Mouse (Mus musculus) spleen, adult 12 weeks (tissue): ENCODE results near the gene Cdhr2.

ENCODE experiments used
- DNase-seq: peaks from one replicate; pipeline ENCODE4 v3.0.0; 2022; ENCODE audit warnings: low spot score

The Cdhr2 gene

DNA sequence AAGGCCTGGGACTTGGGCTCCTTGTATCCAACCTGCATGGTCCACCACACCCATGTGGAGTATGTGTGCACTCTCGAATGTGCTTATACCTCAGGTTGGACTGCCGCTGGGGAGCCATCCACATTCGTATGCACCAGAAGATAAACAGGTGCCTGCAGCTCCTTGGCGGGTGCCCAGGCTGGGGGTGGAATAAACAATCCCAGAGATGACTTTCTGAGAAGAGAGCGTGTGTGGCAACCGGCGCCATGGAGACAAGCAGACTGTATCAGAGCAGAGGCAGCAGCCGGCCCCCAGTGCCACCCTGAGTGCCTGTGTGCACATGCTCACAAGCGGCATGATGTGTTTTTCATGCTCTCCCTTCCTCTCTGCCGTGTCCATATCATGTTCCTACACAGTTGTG lies 51.4 kb downstream of the Cdhr2 start:
- no peak for DNase-seq

DNA sequence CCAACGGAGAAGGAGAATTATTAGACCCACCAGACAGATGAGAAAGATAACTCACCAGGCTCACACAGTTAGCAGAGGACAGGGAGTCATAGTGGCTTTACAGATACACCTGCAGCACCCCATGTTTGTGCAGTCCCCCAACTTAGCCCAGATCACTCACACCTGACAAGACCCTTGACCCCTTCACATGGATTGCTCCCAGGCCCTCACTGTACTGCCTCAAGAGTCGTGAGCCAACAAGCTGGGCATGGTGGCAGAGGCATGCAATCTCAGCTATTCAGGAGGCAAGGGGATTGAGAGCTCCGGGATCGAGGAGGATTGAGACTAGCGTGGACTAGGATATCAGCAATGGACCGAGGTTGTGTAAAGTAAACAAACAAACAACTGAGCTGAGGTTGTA lies 52.5 kb downstream of the Cdhr2 start:
- no peak for DNase-seq

DNA sequence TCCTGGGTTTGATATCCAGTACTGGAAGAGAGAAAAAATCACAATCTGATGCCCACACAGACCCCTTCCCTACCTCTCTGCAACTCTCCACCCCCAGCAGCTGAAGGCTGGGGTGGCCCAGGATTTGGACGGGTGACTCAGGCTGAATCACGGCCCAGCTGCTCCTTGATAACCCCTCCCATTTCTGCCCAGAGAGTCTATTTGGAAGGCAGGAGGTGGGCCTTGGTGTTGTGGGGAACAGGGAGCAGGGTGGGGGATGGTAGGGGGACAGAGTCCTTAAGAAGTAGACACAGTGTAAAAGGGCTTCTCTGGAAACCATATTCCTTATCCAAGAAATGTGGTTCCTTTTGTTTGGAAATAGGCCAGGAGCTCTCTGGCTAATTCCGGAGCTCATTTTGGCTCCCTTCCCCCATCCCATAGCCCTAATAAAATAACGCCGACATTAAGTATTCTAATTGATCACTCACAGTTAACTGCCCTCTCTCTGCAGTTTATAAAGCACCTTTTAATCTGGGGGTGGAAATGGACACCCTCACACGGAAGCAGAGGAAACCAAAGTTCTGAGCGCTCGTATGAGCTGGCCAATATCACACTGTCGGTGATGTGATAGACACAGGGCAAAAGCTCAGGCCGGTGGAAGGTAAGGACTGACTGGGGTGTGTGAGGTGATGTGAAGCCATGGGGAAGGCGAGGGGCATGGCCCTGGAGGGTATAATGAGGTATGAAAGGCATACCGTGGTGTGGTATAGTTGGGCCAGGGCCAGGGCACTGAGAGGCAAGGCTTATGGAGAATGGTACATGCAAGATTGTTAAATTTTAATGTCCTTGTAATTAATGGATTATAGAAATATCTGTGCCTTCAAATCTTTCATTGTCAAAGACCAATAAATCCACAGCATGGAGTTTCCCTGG lies 53.2 kb downstream of the Cdhr2 start:
- DNase-seq, result no peak

DNA sequence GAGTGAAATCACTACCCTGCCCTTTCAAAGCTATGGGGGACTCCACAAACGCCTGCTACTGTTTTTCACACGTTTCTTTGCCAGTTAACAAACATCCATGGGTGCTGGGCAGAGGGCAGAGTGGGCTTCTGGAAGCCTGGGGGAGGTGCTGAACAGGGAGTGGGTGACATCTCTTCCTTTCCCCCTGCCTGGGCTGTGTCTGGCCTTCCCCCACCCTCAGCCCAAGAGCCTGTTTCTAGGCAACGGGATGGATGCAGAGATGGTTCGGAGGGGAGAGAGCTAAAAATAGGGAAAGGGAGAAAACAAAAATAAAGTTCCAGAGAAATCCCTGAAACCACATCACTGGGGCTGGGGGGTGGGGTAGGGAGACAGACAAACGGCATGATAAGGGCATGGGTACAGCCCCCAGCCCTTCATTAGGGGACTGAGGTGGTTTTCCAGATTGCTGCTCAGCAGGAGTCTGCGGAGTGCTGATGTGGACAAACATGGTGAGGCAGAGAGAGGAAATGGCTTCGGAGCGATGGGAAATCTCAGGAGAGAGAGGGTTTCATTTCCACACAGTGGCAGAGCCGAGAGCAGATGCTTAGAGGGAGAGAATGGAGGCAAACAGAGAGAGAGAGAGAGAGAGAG lies 54.1 kb downstream of the Cdhr2 start:
- DNase-seq, result no peak

DNA sequence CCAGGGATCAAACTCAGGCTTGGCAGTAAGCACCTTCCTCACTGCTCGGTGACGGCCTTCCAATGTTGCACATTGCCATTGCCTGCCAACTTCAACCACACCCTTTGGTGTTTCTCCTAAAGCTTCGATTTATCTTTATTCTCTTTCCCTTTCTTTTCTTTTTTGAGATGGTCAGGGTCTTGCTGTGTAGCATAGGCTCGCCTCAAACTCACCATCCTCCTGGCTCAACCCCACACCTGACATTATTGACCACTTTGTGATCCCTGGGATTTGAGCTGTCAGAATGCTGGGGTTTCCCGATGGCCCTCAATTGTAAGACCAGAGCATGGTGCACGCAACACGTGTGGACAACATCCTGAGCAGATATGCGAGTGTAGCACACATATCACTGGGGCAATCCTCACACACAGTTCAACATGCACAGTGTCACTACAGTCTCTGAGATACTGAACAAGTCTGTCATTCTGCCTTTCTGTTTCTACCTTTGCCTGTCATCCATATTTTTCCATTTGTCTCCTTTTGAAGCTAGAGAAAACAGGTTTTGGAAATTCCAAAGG lies 55.0 kb downstream of the Cdhr2 start:
- DNase-seq, result no peak

DNA sequence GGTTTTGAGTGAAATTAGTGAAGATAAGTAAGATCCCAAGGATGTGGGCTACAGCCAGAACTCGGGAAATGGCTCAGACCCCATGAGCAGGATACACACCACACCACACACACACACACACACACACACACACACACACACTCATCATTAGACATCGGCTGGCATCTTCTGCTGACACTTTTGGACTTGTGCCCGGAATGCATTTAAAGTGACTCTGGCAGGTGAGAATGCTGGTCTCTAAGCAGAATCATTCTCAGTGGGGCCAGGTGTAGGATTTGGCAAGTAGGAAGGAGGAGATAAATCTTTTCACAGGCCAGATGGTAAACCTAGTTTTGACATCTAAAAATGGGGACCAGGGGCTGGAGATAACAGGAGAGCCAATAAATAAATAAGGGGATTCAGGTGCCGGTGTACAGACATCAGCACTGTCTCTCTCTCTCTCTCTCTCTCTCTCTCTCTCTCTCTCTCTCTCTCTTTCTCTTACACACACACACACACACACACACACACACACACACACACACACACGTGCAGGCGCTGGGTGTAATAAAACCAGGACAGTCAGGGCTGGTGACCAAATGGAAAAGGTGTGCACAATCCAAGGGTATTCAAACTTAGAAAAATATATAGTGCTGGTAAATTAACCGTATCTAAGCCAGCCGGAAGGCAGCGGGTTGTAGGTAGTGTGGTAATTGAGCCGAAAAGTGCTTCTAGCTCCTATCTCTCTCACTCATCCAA lies 56.0 kb downstream of the Cdhr2 start:
- DNase-seq, result no peak

DNA sequence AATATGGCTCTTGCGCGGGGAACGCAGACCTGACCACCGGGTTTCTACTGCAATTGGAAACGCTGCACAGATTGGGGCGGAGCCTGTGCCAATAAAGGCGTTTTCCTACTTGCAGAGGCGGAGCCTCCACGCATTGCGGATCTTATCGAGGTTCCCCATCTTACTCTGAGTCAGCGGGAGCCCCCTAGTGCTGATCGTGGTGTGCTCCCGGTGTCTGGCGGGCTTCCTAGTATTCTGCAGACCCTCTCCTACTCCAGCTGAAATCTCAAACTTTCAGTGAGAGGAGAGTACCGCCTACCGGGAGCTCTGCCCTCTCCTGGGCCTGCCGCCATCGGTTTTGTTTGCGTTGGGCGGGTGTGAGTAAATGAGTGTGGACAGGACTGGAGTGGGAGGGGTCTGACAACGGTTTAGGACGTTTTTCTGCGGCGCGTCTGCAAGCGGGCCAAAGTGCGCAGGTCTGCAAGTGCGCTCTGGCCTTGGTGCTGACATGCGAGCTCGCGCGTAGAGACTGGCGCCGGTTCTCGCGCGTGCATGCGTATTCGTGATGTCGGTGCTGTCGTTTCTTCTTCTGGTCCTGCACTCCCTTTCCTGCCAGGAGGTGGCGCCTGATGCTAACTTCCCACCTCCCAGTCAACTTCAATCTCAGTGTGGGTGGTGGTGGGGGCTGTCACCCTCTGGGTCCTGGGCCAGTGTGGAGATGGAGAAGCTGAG lies 56.9 kb downstream of the Cdhr2 start:
- DNase-seq, result peak; percentile 18

DNA sequence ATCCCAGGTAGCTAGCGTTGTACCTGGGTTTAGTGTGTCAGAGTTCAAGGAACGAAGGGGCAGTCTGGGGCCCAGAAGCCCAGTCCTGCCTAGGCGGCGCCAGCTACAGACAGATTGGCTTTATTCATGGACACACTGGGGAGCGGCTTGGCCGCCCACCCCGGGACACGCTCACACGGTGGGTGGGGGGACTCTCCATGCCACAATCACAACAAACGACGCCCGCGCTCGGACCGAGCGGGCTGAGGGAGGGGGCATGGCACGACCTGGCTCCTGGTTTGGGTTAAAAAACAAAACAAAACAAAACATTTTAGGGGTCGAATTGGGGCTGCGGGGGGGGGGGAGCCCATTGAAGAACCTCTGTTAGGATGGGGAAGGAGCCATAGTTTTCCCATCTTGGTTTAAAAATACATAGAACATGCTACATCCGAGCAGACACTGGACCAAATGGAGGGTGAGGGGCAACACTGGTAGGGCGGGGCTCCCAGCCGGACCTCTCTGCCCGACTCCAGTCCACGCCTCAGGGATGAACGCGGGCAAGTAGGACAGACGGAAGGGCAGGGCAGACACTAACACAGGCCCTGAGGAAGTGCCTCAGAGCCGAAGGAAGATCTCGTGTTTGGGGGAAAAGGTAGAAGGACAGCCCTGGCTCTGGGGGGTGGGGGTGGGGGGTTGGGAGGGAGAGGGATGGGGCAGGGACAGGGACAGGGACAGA lies 57.7 kb downstream of the Cdhr2 start:
- DNase-seq, result no peak

DNA sequence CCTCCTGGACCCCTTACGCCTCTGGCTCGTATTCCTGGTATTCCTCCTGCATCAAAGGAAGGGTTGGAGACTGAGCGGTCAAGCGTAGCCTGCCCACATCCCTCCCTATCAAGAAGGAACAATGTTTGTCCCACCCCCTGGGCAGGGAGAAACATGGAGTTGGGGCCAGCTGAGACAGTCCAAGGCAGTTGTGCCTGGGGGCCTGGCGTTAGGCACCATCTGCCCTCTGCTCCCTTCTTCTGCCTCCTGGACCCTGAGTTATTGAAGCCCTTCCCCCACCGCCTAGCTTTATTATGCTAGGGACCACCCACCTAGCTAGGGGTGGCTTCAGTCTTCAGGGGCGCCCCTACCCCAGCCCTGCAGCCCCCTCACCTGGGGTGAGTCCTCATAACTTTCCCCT lies 58.2 kb downstream of the Cdhr2 start:
- no peak for DNase-seq

DNA sequence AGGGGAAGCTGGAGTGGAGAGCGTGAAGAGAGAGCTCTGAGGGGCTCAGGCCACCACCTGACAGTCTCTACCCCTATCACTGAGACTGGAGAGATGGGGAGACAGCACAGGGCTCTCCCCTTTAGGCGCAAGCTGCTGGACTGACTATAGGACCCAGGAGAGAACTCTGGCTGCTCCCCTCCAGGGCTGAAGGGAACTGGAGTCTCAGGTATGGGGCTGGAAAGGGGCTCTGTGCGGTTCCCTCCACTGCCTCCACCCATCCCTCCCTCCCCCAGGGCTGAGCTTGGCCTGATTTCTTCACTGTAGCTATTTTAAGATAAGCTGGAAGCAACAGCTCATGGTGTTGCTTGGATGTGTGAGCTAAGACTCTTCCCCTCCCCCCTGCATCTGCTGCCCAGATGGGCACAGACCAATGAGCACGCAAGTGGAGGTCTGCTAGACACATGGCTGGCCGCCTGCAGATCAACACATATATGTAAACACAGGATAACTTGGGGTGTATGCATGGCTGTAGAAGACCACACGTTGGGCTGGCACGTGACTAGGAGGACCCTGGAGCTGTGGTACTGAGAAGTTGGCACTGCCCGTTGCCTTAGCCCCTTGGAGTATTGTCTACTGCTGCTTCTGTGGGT lies 59.0 kb downstream of the Cdhr2 start:
- no peak for DNase-seq

DNA sequence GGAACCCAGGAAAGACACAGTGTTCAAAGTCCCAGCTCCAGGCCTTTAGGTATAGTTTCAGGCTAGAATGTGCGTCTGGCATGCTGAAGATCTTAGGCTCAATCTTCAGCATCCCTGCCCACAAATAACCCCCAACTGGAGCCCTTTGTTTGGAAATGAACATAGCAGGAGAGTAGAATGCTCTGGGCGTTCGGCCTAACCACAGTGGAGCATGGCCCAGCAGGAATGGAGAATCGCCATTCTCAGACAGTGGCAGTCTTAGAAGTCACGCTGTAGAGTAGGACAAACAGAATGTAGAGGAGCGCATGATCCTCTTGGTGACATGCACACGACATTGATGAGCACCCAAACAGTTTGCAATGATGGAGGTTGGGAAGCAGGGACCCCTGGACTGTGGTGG lies 59.6 kb downstream of the Cdhr2 start:
- no peak for DNase-seq

DNA sequence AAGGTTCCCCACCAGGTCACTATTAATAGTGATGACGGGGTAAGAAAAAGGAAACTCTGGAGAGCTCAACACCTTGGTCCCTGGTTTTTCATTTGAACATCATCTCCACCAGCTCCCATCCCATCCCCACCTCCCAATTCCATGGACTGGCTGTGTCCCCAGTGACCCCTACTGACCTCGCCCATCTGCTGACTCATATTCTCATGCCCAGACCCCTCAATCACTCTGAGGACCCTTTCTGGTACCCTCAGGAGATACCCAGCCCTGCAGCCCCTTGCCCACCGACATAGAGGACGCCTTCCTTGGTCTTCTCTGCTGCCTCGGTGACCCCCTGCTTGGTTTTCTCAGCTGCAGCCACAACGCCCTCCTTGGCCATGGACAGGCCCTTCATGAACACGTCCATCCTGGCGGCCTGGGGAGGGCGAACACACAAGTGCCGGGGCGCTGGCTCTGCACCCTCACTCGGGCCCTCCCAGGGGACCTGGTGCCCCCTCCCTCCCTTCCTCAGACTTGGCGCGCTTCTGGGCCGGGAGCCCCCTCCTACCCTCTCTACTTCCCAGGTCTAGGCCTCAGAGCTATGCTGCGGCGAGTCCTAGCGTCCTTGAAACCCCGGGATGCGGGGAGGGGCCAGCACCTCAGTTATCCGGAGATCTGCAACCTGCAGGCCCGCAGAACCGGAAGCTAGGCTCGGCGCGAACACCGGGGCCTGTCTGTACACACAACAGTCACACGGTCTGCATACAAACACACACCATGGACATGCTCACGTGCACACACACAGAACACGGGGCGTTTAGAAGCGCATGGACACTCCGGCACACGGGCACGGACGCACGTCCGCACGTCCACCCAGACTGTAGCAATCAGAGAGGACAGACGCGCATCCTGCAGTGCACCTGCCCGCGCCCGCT lies 64.3 kb downstream of the Cdhr2 start:
- no peak for DNase-seq

DNA sequence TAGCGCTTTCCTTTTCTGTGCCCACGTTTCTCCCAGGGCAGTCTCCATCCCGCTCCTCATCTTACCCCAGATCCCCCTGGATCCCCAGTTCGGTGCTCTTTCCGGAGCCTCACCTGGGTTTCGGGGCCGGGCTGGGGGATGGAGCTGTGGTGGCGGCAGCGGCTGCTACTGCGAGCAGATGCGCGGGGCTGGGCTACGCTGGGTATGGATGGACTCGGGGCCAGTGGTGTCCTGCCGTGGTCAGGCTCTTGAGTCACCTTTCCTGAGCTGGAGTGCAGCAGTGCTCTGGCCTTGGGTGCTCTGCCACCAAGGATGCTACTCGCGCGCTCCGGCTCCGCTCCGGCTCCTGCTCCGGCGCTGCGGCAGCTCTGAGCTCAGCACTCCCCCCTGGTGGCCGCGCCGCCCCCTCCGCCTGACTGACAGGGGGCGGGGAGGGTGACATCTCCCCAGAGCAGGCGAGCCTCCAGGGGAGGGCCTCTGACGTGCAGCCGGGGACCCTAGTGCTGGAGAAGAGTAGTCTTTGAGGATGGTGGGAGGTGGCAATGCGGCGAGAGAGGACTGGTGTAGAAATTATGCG lies 65.0 kb downstream of the Cdhr2 start, which contains the start of gene Sncb:
TSS of gene Sncb (minus strand) at position 404 of the 577 bp plus-strand sequence.
- DNase-seq, result peak; percentile 6

DNA sequence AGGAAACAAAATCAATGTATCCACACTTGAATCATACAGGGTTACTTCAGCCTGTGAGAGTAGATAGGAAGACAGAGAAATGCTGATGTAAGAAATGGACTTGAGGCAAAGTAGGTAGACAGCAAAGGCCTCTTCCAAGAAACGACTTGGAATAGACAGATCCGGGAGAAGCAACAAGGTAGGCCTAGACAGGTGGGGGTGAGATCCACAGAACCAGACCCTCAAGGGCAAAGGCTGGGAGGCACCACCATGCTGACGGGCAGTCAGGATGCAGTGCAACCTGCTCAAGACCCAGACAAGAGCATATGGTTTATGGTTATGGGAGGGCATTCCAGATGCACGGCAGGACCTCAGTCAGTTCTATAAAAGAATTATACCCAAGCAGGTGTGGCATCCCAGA lies 65.8 kb downstream of the Cdhr2 start:
- no peak for DNase-seq

DNA sequence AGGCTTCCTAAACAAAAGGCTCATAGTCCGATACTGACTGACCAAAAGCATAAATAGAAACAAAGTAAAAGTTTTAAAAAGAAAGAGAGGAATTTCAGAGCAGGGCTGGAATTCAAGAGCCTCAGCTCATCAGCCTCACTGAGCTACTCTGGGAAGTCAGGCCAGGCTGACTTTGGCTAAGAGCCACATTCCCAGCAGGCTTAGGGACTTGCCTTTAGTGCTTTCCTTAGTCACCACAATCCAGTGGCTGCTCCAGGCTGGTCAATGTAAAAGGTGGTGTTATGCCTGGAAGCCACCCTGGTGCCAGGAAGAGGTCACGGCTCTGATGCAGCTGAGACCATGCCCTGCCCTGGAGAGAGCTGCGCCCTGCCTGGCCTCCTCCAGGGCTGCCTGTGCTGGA lies 79.3 kb downstream of the Cdhr2 start:
- DNase-seq, result no peak

DNA sequence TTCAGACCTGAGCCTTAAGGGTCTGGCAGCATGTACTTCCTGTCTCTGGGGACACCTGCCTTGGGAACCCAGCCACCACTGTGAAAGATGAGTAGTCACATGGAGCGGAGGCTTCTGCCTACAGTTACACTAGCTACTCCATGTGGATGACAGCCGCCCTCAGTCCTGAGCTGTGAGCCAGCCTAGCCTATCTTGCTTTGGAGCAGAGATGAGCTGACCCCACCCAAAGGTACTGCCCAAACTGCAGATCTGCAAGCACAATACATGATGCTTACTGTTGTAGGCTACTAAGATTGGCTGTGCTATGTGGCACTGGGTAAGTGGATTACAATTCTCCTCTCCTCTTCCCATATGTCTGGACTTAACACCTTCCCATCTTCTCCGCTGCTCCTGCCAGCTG lies 79.8 kb downstream of the Cdhr2 start:
- no peak for DNase-seq

DNA sequence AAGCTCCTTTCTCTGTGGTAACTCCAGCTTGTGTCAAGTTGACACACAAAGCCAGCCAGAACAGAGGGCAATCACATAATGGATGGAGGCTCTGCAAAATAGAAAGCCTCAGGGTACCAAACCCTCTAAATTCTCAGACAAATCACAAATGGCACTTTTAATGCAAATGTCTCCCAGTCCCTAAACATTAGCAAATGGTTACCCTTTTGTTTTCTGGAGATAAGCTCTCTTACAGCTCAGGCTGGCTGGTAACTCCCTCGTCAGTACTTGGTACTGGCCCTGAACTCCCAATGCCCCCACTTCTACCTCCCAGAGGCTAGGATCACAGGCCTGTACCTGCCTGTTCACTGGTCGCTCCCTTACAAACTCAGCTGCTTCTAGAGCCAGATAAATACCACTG lies 82.0 kb downstream of the Cdhr2 start:
- no peak for DNase-seq

DNA sequence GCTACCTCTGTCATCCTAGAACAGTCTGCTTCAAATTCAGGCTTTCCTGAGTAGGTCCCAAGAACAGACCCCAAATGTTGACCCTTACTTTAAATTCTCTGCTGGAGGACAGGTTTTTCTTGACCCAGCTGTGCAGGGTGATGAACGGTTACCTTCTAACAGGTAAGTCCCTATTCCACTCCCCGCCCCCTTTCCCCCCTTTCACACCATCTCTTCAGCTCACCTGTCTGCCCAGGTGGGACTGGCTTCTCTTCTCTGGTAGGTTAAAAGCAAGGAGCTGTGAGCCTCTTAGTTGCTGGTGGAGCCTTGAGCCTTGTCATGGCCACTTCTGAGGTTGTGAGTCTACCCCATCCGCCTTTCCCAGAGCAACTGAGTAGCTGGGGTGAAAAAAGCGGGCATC lies 82.4 kb downstream of the Cdhr2 start, which contains the start of gene Eif4e1b:
TSS of gene Eif4e1b (plus strand) at position 301 of the 400 bp plus-strand sequence.
- no peak for DNase-seq
